8 mouse cellular contexts compared by ENCODE assay signal in the genomic region with DNA sequence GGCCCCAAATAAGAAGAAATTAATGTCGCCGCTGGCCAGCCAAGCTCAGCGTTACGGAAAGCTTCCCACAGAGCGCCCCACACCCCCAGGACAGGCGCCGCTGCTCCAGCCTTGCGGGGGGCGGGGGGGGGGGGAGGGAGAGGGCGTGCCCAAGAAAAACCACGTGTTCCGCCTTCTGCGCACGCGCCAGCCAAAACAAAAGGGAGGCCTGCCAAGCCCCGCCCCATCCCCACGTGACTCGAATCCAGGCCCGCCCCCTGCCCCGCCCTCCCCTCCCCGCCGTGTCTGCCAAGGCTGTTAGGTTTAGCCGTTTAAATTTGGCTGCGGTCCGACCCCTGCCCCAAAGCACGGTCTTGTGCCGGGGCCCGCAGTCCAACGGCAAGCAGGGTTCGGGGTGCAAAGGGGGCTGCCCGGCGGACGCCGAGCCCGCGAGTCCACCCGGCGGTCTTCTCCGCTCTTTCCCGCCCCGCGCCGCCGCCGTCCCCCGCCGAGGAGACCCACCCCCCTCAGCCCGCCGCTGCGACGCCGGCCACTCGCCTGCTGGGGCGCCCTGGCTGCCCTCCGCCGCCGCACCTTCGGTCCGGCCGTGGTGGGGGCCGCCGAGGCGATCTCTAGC. TPM values are rescaled to one million over a fixed set of nuclear protein-coding genes. Genes with fewer than 3 reads are reported as not detected.
DNase-seq lines count a peak whose midpoint lies in the region; ATAC-seq lines count a peak whose summit lies in the region.

No protein-coding gene starts in this region.

- ATAC-seq in intestine, embryonic 14.5 days (replicated peaks; ENCODE audit: low FRiP score, low TSS enrichment, low read depth): peak; percentile 89
- peak; percentile 33 for ATAC-seq in megakaryocyte progenitor cell, adult 5-6 weeks (replicated peaks; ENCODE audit: poor library complexity)

- H3K9me3 ChIP-seq in intestine, embryonic 14.5 days (ENCODE audit: control insufficient read depth, low read length): no peaks in the 10 kb centered on the region

- H3K27me3 ChIP-seq in intestine, embryonic 14.5 days (replicated peaks; ENCODE audit: control insufficient read depth, insufficient read depth, low read length): no peaks in the 10 kb centered on the region

- H3K36me3 ChIP-seq in intestine, embryonic 14.5 days (ENCODE audit: control insufficient read depth, insufficient read depth, low read length): no peaks in the 10 kb centered on the region

- peak; percentile 92 to 97 for DNase-seq in adrenal gland, adult (ENCODE audit: inconsistent age in 2 of 2, low spot score in 1 of 2)
- peak; percentile 91 for DNase-seq in embryo, embryonic 10 days (ENCODE audit: low spot score)
- DNase-seq in gastrocnemius, postnatal 10 days: peak; percentile 98
- peak; percentile 100 for DNase-seq in intestine, embryonic 14.5 days (ENCODE audit: low spot score)
- DNase-seq in left cerebral cortex, postnatal 10 days (ENCODE audit: extremely low spot score in 1 of 2, low spot score in 2 of 2): peak; percentile 94 to 95
- peak; percentile 95 to 97 for DNase-seq in right cerebral cortex, postnatal 10 days (ENCODE audit: low spot score in 2 of 2)
- peak; percentile 93 for DNase-seq in urinary bladder, postnatal 14 days (ENCODE audit: low spot score)

- H3K4me3 ChIP-seq in intestine, embryonic 14.5 days (ENCODE audit: low read depth, low read length): peak overlapping the region; percentile 83

- peak overlapping the region; percentile 87 for H3K9ac ChIP-seq in intestine, embryonic 14.5 days (ENCODE audit: low read length)

- intact Hi-C loops in left cerebral cortex, postnatal 10 days (cut with DNase I): loop anchor here (10.0 kb wide), 1 partner anchor 112 kb away; the partner anchor contains the start of gene Rpe

- H3K4me1 ChIP-seq in intestine, embryonic 14.5 days (replicated peaks; ENCODE audit: control insufficient read depth, insufficient read depth, low read length): peaks cover 13% of the 10 kb centered on the region

- H3K4me2 ChIP-seq in intestine, embryonic 14.5 days (ENCODE audit: low read length): peak overlapping the region; percentile 59

- peak overlapping the region; percentile 95 for H3K27ac ChIP-seq in intestine, embryonic 14.5 days (ENCODE audit: low read depth)

- under 1% methylated on average over 41 of the region's 63 CpGs for WGBS in intestine, embryonic 14.5 days

RNA-seq across cellular contexts. Expression of gene Kansl1l, which starts 0.4 kb away (rescaled TPM):
- 10 to 100 TPM; 20.0 to 21.4 TPM for total RNA-seq in gastrocnemius, postnatal 10 days (2021)
- polyA plus RNA-seq in intestine, embryonic 14.5 days (2014; fragmentation: Nextera tagmentation; extraction: Ambion mirVana): 13.4 and 14.2 TPM in 2 replicates
- 10 to 100 TPM in 1 of 2 experiments, 1 to 10 TPM in 1; 9.5 to 12.1 TPM for total RNA-seq in left cerebral cortex, postnatal 10 days (2021)
- total RNA-seq in megakaryocyte progenitor cell, adult 5-6 weeks (2015): 36.7 and 45.4 TPM in 2 replicates
- total RNA-seq in megakaryocyte progenitor cell, adult 5-6 weeks (2017): 24.2 and 28.1 TPM in 2 replicates

RNA-seq across cellular contexts. Expression of gene Acadl, which starts 46.1 kb away (rescaled TPM):
- total RNA-seq in gastrocnemius, postnatal 10 days (2021): 100 to 1,000 TPM; 339 to 357 TPM
- 108 and 121 TPM in 2 replicates for polyA plus RNA-seq in intestine, embryonic 14.5 days (2014; fragmentation: Nextera tagmentation; extraction: Ambion mirVana)
- total RNA-seq in left cerebral cortex, postnatal 10 days (2021): 10 to 100 TPM; 28.5 to 29.4 TPM
- 82.3 and 89.0 TPM in 2 replicates for total RNA-seq in megakaryocyte progenitor cell, adult 5-6 weeks (2015)
- 42.3 and 61.4 TPM in 2 replicates for total RNA-seq in megakaryocyte progenitor cell, adult 5-6 weeks (2017)

Comparison
In these comparisons a context has a peak if more than half of its experiments do, and no peak if none do; other contexts are left out.
1. Peak in every context shown above with its lines: DNase-seq, ATAC-seq, H3K4me3 ChIP-seq and H3K27ac ChIP-seq.